Mouse (Mus musculus) adipocyte (in vitro differentiated cells): ENCODE measurements around the gene Gm1604a.
A peak's percentile ranks its signal among the peaks of the same experiment; 100 is the strongest.
"Not testable (repeated sequence)": the region's sequence is repeated elsewhere in the genome, so short reads cannot be mapped to it uniquely, and the experiment has no call there.

Experiments used
- DNase-seq: peaks from one replicate; pipeline ENCODE4 v3.0.0-alpha.2; 2016; ENCODE audit warnings: low spot score

Gm1604a gene

DNA sequence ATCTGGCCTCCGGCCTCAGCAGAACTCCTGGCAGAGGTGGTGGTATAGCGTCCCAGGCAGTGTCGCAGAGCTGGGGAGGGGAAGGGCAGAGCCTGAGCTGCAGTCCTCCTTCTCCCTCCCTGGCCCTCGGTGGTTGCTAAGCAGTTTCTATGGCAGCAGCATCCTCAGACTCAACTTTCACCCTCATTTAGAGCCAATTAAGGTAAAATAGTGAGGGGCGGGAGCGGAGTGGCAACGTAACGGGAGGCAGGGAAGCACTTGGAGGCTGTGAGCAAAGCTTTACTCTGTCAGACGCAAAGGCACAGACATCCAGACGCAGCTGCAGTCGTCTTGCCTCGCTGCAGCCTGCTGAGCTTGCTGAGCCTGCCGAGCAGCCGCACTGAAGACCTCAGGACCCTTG is at the start of gene Gm1604a:
Gene Gm1604a, plus strand, starts transcription at position 312 of the 400 bp plus-strand sequence.
- not testable (repeated sequence) for DNase-seq

DNA sequence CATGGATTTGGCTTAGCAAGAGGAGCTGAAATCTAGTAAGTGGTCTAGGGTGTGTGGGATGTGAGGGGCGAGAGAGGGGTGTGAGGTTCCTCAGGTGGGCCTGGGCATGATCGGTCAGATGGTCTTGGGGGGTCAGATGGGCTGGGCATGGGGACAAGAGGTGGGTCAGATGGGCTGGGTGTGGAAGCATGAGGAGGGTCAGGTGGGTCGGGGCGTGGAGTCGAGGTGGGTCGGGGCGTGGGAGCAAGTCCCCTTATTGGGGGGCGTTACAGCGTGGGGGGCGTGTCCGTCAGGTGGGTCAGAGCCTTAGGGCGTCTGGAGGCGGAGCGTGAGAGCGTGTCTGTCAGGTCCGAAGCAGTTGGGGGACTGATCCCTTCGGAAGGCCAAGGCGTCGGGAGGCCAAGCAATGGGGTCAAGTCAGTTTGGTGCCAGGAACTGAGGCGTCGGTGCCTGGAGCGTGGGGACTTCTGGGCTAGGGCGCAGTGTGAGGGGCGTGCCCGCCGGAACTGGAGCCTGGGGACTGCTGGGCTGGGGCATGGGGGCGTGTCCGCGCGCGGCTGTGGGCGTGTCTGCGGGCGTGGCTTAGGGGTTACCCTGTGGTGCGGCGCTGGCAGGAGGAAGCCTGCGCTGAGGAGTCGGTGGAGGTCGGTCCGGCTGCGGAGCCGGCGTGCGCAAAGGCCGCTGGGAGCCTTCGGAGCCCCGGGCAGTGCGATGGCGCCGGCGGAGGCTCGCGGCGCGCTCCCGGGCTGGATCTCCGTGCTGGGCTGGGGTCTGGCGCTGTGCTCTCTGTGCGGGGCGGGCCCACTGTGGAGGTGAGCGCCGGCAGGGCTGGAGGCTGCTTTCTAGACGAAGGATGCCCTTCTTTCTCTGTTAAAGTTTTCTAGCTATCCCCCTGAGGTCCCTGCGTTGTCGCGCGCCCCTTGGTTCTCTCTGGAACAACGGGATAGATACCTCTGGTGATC is 46.8 kb upstream of the Gm1604a start, which contains the start of gene Gm49721:
Gene Gm49721, plus strand, starts transcription at position 618 of the 962 bp plus-strand sequence.
- peak; percentile 12 for DNase-seq

DNA sequence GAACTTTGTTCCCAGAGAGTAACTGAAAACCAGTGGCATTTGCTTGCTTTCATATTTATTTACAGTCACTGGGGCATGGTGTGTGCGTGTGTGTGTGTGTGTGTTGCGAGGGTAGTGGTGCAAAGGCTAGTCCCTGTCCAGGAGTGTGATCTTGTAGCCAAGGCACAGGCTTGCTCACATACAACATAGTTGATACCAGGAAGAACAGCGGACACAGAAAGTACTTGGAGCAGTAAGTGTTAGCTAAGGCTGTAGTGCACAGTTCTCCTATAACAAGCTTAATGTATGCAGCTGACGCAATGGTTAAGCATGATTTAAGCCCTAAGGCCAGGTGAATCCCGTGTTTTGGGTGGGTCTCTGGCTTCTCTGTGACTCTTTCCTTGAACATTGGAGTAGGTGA is 46.0 kb upstream of the Gm1604a start:
- peak; percentile 42 for DNase-seq

DNA sequence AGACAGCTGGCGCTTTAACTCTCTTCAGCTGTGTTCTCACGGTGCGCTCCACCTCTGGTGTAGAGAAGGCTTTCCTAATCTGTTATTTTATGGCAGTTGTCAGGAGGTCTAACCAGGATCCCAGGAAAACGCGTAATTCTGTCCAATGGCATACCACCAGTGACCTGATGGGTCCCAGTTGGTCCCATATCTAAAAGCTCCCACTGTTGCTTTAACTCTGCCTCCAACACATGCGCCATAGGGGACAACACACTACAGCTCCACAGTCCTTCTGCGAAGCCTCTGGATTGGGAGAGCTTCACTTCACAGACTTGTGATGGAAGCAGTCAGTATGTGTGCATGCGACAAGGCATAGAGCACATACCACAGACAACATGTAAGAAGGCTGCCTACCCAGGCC is 45.2 kb upstream of the Gm1604a start:
- DNase-seq: not testable (repeated sequence)

DNA sequence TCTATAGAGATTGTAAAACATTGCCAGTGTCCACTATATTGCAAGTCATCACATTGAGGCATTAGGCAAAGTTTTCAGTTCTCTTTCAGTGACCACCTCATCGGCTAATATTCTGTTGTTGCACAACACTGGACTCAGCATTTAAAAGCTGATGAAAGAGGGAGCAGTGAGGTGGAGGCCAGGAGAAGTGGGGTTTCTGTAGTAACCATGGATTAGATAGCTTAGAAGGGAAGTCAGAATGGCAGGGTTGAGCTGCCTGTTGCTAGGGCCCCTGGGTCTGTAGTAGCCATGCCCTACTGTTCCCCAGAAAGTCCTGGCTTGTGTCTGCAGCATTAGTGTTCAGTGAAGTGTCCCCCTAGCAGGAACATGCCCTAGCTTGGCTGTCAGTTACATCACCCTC is 39.2 kb upstream of the Gm1604a start:
- DNase-seq: not testable (repeated sequence)

DNA sequence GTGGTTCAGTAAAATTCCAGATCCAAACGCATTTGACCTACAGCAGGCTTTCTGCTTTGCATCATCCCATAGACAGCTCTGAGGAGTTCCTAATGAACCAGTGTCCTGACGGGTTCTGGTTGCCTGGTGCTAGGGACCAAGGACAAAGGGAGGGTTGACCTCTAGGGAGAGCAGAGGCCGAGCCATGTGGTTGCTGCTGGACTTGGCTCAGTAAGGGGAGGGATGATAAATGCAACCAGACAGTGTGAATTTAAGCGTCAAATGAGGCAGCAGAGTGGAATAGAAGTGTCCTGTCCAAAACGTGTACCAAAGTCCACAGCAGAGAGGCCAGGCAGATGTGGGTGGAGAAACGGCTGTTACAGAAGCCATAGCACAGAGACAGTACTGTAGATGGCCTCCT is 29.9 kb upstream of the Gm1604a start:
- not testable (repeated sequence) for DNase-seq

DNA sequence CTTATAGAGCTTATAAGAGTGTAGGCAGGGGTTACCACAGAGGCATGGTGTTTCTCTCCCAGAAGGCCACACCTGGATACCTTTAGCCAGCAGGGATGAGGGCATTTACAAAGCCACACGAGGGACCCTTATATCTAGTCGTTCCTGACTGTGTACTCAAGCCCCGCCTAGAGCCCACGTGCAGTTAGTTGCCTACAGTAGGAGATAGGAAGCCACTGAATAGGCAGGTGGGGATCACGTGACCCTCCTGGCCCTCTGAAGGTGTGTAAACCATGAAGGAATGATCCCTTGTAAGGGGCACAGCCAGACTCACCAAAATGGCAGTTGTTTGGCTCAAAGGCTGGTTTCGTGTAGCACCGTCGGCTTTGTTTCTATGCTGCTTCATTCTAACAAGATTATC is 28.5 kb upstream of the Gm1604a start:
- DNase-seq: not testable (repeated sequence)

DNA sequence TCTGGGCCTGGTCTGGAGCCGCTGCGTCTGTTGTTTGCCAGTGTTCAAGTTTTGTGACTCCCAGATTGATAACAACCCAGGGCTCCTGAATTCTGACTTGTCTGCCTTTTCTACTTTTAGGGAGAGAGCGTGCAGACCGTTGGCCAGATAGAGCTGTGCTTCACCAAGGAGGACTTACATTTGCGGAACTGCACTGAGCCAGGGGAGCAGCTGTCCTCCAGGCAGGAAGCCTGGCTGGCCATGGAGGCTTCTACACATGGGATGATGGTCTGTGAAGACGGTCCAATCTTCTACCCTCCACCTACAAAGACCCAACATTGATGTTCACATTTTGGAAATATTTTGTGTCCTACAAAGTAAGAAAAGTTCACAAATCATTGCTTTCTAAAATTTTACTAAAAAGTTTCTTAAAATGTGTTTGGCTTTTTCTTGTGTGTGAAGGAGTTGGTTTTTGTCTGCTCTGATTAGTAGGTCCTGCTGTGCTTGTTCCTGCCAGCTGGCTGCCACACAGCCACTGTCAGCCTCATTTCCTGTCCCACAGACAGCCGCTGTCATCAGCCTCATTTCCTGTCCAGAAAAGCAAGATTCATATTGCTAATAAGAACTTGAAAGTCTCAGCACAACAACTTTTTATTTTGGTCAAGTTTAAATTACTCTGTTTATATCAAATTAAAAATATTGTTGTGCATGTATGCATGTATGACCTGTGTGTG is 27.4 kb upstream of the Gm1604a start:
- not testable (repeated sequence) for DNase-seq

DNA sequence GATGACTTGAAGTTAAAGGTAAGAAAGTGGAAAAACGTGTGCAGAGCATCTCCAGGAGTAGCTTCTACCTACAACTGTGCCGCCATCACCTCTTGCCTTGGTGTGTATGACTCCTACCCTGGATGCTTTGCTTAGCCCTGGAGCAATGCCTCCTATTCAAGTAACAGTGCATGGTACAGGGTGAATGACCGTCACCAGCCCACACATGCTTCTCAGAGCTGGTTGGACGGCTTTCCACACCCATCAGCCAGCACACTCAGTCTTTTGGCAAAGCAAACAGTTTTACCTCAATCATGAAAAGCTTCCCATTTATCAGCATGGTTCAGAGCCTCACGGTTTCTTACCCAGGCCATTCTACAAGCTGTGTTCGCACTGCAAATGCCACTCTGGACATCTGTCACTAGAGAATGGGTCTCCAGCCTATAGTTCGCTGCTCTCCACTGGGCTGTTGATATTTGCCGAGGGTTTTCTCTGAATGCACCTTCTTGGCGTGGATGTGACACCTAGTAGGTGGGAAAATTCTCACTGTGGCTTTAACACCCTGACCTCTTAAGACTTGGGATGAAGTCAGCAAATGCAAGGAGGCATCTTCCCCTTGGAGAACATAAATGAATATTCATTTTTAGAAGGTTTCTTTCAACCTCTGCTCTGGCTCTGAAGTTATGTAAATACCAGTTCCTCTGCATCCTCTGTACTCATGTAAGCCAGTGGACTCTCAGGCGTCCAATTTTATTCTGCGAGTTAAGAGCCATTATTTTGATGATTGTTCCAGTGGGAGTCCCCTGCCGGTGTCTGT is 23.4 kb upstream of the Gm1604a start:
- not testable (repeated sequence) for DNase-seq

DNA sequence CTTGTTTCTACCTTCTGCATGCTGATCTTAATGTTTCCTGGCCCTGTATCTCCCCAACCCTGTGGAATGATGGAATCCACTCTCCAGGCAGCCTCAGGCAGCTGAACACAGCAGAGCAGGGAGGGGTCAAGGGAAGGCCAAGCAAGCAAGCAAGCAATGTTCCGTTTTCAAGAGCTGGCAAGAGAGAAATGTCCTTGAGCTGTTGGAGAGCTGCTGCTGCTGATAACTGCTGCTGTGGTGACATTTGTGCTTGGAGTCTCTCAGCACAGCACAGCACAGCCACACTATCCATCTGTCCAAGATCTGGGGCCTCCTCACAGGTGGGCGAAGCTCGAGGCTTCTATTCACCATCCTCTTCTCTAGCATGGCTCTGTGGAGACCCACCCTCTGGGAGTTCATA is 22.0 kb upstream of the Gm1604a start:
- DNase-seq: not testable (repeated sequence)

DNA sequence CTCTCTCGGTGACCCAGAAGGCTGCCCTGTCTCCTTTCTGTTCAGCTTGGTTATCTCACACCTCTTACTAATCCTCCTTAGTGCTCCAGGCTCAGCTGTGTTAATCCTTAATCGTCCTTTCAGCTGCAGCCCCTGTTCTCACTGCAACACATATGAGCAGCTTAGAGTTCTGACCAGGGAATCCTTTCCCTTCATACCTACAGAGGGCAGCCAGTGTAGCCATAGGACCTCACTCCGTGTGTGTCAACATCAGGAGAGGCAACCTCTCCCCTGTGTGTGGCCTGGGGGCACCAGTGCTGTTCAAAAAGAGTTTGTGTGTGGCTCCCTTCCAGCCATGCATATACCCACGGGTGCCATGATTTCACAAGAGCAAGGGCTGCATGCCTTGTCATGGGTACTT is 19.7 kb upstream of the Gm1604a start:
- DNase-seq: not testable (repeated sequence)

DNA sequence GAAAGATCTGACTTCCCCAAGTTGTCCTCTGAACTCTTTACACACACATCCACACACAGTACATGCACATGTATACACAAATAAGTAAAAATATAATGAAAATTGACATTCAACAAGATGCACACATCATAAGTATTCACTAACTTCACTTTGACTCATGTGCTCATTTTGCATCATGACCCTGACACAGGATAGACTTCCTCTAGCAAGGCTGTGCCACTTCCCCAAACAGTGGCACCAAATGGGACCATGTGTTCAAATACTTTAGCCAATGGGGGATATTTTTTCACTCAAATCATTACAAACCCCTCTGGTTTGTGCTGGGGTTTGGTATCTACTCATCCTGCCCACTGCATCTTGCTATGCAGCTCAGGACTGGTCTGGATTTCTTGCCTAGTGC is 16.5 kb upstream of the Gm1604a start:
- DNase-seq: not testable (repeated sequence)

DNA sequence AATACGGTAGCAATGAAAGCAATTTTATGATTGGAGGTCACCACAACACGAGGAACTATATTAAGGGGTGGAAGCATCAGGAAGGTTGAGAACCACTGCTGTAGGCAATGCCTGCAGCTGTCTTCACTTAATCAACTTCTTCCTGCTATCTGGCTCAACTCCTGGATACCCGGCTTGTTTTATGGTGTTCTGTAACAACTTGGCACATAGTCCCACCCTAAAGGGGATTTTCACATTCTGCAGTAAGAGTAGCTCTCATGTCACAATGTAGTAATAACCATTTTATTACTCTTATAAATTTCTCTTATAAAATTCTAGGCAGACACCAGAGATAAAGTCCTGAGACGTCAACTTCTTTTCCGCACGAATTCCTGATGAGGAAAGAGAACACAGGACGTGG is 15.9 kb upstream of the Gm1604a start:
- not testable (repeated sequence) for DNase-seq

DNA sequence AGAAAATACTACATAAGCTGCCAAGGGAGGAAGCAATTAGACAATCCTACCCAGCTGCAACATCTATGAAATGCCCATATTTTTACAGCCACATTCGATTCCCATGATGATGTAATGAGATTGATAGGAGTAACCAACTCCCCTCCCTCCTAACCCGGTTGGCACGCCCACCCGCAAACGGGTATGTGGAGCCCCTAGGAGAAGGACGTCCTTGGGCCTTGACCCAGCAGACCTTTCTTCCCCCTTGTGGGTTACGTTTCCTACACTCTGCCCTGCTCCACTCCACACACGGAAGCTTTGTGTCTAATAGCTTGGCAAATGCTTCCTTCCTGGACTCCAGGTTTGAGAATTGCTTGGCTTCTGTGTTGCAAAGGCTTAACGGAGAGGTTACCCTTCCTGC is 15.5 kb upstream of the Gm1604a start:
- DNase-seq: not testable (repeated sequence)

DNA sequence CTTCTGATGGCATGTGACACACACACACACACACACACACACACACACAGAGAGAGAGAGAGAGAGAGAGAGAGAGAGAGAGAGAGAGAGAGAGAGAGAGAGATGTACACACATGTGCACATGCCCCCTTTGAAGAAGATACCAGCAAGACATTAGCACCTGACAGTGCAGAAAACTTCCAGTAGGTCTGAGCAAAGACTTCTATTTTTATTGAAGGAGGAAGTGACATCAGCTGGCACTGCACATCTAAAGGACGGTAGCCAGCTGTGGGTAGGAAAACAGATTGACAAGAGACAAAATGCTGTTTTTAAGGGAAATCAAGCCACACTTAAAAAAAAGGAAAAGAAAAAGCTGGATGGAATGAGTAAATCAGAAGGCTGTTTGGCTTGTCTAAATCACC is 11.2 kb upstream of the Gm1604a start:
- not testable (repeated sequence) for DNase-seq

DNA sequence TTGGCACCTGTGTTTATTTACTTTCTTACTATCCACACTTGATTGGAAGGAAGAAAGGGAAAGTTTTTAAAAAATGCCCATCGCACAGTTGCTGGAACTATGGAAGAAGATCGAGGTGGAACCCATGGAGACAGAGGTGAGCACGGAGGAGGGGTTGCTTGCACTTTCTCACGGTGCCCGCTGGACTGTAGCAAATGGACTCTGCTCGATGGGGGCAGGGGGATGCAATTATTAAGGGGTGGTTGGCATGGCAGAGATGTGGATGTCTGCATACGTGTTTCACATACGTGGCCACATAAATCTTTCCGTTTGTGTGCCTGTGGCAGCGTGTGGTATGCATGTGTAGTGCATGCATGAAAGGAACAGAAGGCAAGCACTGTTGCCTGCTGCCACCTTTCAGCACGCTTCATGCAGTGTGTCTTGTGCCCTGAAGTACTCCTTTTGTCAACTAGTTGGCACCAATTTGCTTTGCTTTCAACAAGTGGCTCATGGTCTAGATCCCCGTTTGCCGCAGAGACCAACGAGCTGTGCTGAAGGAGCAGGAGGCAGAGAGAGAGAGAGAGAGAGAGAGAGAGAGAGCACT is 487 bp downstream of the Gm1604a start:
- not testable (repeated sequence) for DNase-seq

DNA sequence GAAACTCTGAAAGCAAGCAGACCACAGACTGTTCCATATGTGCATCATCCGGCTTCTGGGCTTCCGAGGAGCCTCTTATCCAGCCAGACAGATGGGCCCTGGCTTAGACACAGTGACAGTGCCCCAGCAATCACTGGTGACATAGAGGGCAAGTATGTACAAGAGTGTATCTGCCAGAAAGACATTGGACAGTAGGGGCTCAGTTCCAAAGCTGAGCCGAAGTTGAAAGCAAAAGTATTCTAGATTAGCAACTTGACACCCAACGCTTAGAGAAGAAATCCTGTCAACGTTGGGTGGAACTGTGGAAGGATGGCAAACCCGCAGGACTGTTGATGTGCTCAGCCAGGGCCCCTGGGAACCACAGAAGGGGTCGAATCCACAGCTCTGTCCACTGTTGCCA is 4.8 kb downstream of the Gm1604a start:
- DNase-seq: not testable (repeated sequence)

DNA sequence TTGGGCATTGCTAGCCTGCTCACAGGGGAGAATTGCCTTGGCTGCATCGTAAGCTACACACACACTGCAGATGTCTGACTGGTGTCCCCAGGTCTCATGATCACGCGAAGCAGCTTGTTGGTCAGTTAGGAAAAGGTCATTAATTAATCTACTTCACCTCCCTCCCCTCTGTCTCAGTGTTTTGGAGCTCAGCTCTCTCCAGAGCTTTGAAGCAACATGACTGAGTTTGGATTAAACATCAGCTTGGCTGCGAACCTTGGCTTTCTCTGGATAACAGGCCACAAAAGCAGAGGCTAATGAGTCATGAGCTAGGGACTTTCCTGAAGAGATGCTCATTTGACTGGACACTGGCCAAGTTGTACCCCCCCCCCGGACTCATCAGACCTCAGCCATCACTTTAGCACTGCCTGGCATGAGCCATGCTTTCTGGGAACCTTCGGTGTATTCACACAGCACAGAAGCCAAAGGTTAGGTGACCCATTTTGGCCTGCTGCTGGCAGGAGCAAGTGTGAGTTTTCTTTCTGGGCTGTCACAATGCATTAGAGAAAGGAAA is 5.3 kb downstream of the Gm1604a start:
- DNase-seq: not testable (repeated sequence)

DNA sequence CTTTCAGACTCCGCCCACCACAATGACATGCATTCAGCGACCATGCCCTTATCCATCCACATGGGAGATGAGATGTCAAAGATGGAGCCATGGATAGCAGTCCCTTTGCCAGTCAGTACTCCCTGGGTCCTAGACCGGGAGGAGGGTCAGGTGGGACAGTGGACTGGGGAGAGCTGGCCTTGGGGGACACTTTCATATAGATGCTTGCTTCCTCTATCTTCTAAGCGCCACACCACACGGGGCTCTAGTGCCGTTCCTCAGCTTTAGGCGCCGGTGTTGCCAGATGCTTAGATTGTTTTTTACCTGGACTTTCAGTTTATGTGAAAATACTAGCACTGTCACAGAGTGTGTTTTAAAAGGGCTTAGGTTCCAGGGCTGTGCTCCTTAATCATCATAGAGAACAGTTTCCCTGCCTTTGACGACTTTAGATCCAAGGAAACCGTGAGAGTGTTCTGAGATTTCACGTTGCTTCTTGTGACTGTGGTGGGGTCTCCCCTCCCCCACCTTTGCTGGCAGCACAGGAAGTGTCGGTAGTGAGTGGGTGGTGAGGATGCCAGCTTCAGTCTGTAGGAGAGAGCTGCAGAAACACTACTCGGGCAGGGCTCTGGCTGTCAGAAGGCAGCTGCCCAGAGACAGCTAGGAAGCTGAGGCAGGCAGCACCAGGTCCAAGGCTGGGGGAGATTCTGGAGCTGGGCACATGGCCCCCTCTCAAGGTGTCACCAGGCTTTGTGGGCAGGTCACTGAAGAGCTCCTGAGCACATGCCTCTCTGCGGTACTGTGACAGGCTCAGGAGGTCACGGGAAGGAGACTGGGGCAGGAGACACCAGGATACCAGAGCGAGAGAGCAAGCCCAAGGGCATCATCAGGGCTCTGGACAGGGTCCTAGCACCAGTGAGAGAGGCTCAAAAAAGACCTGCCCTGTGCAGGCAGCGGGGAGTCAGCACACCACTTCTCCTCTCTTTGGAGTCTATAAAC is 8.1 kb downstream of the Gm1604a start:
- DNase-seq: not testable (repeated sequence)

DNA sequence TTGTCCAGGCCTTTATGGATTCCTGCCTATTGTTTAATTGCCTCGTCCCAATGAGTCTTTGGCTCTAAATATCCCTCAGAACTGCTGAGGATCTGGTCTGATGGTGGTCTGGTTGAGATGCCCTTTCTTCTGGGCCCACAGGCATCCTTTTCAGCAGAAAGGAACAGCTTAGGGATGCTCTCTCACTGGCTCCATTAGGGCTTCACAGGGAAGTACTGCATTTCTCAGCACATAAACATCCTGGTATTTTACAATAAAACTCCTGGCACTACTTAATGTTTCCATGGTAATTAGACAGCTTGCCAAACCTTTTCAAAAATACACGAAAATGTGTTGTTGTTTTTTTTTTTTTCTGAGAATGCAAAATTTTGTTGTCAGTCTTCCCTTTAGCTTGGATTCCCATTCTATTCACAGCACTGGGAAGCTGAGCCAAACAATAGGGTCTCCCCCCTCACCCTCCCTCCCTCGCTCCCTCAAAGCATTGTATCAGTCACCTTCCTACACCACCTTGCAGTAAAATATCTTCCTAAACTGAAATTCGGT is 43.7 kb downstream of the Gm1604a start:
- not testable (repeated sequence) for DNase-seq
